In the genomic region with DNA sequence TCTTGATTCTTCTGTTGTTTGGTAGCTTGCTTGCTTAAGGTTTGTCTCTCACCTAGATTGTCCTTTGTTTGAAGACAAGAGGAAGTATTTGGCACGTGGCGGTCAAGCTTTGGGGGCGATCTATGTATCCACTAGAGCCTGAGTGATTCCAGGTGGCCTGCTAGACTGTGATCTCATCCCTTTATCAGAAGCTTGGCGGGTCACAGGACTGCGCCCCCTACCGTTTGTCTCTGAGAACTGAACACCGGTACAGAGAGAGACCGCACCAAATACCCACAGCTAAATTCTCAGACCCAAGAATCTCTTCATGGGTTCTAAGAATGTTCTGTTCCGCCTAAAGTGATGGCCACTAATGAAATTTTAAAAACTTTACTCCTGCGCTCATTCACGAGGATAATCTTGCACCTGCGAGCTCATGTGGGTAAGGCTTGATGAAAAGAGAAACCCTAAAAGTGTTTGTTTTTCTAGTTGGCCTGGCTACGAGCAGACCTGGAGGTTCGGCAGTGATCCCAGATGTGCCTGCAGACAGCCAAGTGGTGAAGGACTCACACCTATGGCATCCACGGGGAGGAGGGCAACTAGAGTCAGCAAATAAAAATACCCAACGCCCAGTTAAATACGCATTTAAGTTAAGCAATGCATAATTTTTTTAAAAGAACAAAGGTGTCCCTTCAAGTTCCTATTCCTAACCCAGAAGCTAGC, we compare ENCODE assay signal across 9 mouse cellular contexts. TPM values are rescaled to one million over a fixed set of nuclear protein-coding genes. Genes with fewer than 3 reads are reported as not detected.
DNase-seq lines count a peak whose midpoint lies in the region; TF ChIP-seq lines count a peak whose summit lies in the region.
"Had no signal": no experiment of that assay in that cellular context is flagged by ENCODE, and none has a peak within 500 bp of the region (broad histone marks: within the 10 kb centered on the region; RNA-seq: fewer than 3 reads in every experiment).

No protein-coding gene starts in this region.

- WGBS in kidney, adult 2 months = 42% methylated on average over 17 of the region's 17 CpGs
- whole genome bisulfite sequencing in heart, adult 2 months = 27% methylated on average over 17 of the region's 17 CpGs

- H3K79me2 ChIP-seq in heart, adult 2 months (replicated peaks; ENCODE audit: control insufficient read depth, insufficient read depth, low read length) = no peaks in the 10 kb centered on the region

- no peak for DNase-seq in kidney, adult 2 months
- DNase-seq in kidney, postnatal 14 days = no peak
- DNase-seq in brain, adult 2 months (ENCODE audit: low read depth, low spot score) = peak; percentile 38
- peak; percentile 16 to 23 for DNase-seq in heart, adult 2 months
- DNase-seq in lung, postnatal 36 days = peak; percentile 29
- DNase-seq in Muller cell, postnatal 12 days (ENCODE audit: inconsistent ontology term) = no peak
- DNase-seq in kidney, adult 8-10 months = no peak

- no peak overlapping the region for H3K27ac ChIP-seq in kidney, adult 2 months (ENCODE audit: insufficient read depth, low read depth, low read length)
- H3K27ac ChIP-seq in heart, adult 2 months = no peak overlapping the region
- H3K27ac ChIP-seq: embryonic facial prominence, embryonic 15.5 days had no signal

- intact Hi-C loops in heart, adult 2 months (cut with DNase I) = loop anchor here (2.0 kb wide), 1 partner anchor 37 kb away; no protein-coding TSS in a partner anchor

- no peak for TF ChIP-seq EP300 in heart, adult 2 months (IDR thresholded peaks at IDR 0.05; ENCODE audit: insufficient read depth, low read depth, low read length)

- no peaks in the 10 kb centered on the region for H3K27me3 ChIP-seq in kidney, adult 2 months (replicated peaks; ENCODE audit: control insufficient read depth, insufficient read depth, low read length)
- H3K27me3 ChIP-seq in E14TG2a.4 (ENCODE audit: insufficient read depth, low read length) = peaks cover 7% of the 10 kb centered on the region; the same call in 1 of the 2 replicates
- no peaks in the 10 kb centered on the region for H3K27me3 ChIP-seq in heart, adult 2 months (ENCODE audit: control insufficient read depth, insufficient read depth, low read length)
- H3K27me3 ChIP-seq: embryonic facial prominence, embryonic 15.5 days had no signal

- no peaks in the 10 kb centered on the region for H3K36me3 ChIP-seq in kidney, adult 2 months (ENCODE audit: control insufficient read depth, insufficient read depth, low read length)
- H3K36me3 ChIP-seq in E14TG2a.4 (ENCODE audit: insufficient read depth, low read length) = no peaks in the 10 kb centered on the region
- H3K36me3 ChIP-seq in heart, adult 2 months (ENCODE audit: control insufficient read depth, insufficient read depth, low read length) = no peaks in the 10 kb centered on the region
- H3K36me3 ChIP-seq: embryonic facial prominence, embryonic 15.5 days had no signal

- TF ChIP-seq POLR2A in kidney, adult 2 months (IDR thresholded peaks at IDR 0.05; ENCODE audit: low read depth, low read length) = no peak
- no peak for TF ChIP-seq POLR2A in heart, adult 2 months (IDR thresholded peaks at IDR 0.05; ENCODE audit: insufficient read depth, low read depth, low read length)

- no peak overlapping the region for H3K9ac ChIP-seq in heart, adult 2 months (ENCODE audit: low read depth, low read length)
- H3K9ac ChIP-seq: embryonic facial prominence, embryonic 15.5 days had no signal

- TF ChIP-seq CTCF in kidney, adult 2 months (conservative IDR thresholded peaks at IDR 0.05; ENCODE audit: insufficient read depth, insufficient read length, low read depth, low read length) = peak; percentile 56
- TF ChIP-seq CTCF in E14TG2a.4 (conservative IDR thresholded peaks at IDR 0.05; ENCODE audit: low read length) = peak; percentile 85
- TF ChIP-seq CTCF in heart, adult 2 months (IDR thresholded peaks at IDR 0.05) = peak; percentile 70

- H3K4me3 ChIP-seq in kidney, adult 2 months (ENCODE audit: insufficient read depth, low read depth, low read length) = no peak overlapping the region
- no peak overlapping the region for H3K4me3 ChIP-seq in E14TG2a.4 (replicated peaks; ENCODE audit: low read length)
- no peak overlapping the region for H3K4me3 ChIP-seq in heart, adult 2 months
- H3K4me3 ChIP-seq: embryonic facial prominence, embryonic 15.5 days had no signal

- no peaks in the 10 kb centered on the region for H3K4me1 ChIP-seq in kidney, adult 2 months (ENCODE audit: control insufficient read depth, insufficient read depth, low read length)
- H3K4me1 ChIP-seq in E14TG2a.4 (replicated peaks; ENCODE audit: low read depth, low read length) = no peaks in the 10 kb centered on the region
- H3K4me1 ChIP-seq in heart, adult 2 months (ENCODE audit: control insufficient read depth, insufficient read depth, low read length) = no peaks in the 10 kb centered on the region
- H3K4me1 ChIP-seq: embryonic facial prominence, embryonic 15.5 days had no signal

- H3K9me3 ChIP-seq in E14TG2a.4 (ENCODE audit: low read length) = no peaks in the 10 kb centered on the region
- H3K9me3 ChIP-seq: embryonic facial prominence, embryonic 15.5 days had no signal

RNA-seq across cellular contexts. Expression of a gene that starts 12.8 kb away (rescaled TPM):
- polyA plus RNA-seq in kidney, adult 2 months (2012; rRNA removed) = 0.22 and 0.25 TPM in 2 replicates
- total RNA-seq in heart, adult 2 months (2021) = not detected
- not detected in 2 replicates for polyA plus RNA-seq in heart, adult 2 months (2012; rRNA removed)

RNA-seq across cellular contexts. Expression of a gene that starts 50.3 kb away (rescaled TPM):
- 0.05 TPM in 1 of 2 replicates, not detected in the other for polyA plus RNA-seq in kidney, adult 2 months (2012; rRNA removed)
- total RNA-seq in heart, adult 2 months (2021) = under 1 TPM; 0.29 to 0.34 TPM
- 0.06 and 0.09 TPM in 2 replicates for polyA plus RNA-seq in heart, adult 2 months (2012; rRNA removed)

Comparison
In these comparisons a context has a peak if more than half of its experiments do, and no peak if none do; other contexts are left out.
1. DNase-seq: peak in brain, adult 2 months (single experiment), heart, adult 2 months (2 of 2) and lung, postnatal 36 days (single experiment); none in kidney, adult 2 months (single experiment), kidney, postnatal 14 days (single experiment), Muller cell, postnatal 12 days (single experiment) and kidney, adult 8-10 months (0 of 2).
2. Peak in every context shown above with its lines, with median percentiles within 50 percentile points of each other: CTCF ChIP-seq.